Mouse (Mus musculus) embryonic facial prominence, embryonic 11.5 days (tissue): ENCODE results near the gene Serinc2. TPM values are rescaled to one million over a fixed set of nuclear protein-coding genes. Genes with fewer than 3 reads are reported as not detected.

Experiments used
- ATAC-seq: fragments of 200-750 bp; cut with Nextera tagmentation; replicated peaks from 2 replicates; pipeline ENCODE4 v1.8.0; 2017; ENCODE audit warnings: low read depth; ENCODE audit not compliant: insufficient number of reproducible peaks, low FRiP score, low TSS enrichment
- DNase-seq: peaks from one replicate; pipeline ENCODE4 v3.0.0-alpha.2; 2015; ENCODE audit warnings: low spot score
- H3K27ac ChIP-seq: fragments of 300-500 bp; sonication (generic); replicated peaks from 2 replicates; pipeline ENCODE4 v1.5.1; 2014; ENCODE audit warnings: mild to moderate bottlenecking, low read depth, low read length, control low read depth
- H3K27me3 ChIP-seq: fragments of 300-500 bp; sonication (generic); 2 replicates; pipeline ENCODE4 v1.6.1; 2014; ENCODE audit warnings: mild to moderate bottlenecking, low read length, moderate library complexity, mixed read lengths; ENCODE audit not compliant: control insufficient read depth, insufficient read depth
- H3K36me3 ChIP-seq: fragments of 300-500 bp; sonication (generic); replicated peaks from 2 replicates; pipeline ENCODE4 v1.6.1; 2014; ENCODE audit warnings: low read depth, mild to moderate bottlenecking, low read length, moderate library complexity, mixed read lengths; ENCODE audit not compliant: control insufficient read depth, insufficient read depth
- H3K4me1 ChIP-seq: fragments of 300-500 bp; sonication (generic); 2 replicates; pipeline ENCODE4 v1.6.1; 2014; ENCODE audit warnings: low read length, mixed read lengths; ENCODE audit not compliant: control insufficient read depth, insufficient read depth
- H3K4me2 ChIP-seq: fragments of 300-500 bp; sonication (generic); 2 replicates; pipeline ENCODE4 v1.6.1; 2014; ENCODE audit warnings: low read depth, mild to moderate bottlenecking, control low read depth, low read length, moderate library complexity
- H3K4me3 ChIP-seq: fragments of 300-500 bp; sonication (generic); 2 replicates; pipeline ENCODE4 v1.5.1; 2014; ENCODE audit warnings: low read depth, low read length, control low read depth
- H3K9ac ChIP-seq: fragments of 300-500 bp; sonication (generic); replicated peaks from 2 replicates; pipeline ENCODE4 v1.6.1; 2014; ENCODE audit warnings: mild to moderate bottlenecking, control low read depth, low read length
- H3K9me3 ChIP-seq: fragments of 300-500 bp; sonication (generic); replicated peaks from 2 replicates; pipeline ENCODE4 v1.6.1; 2016; ENCODE audit warnings: mild to moderate bottlenecking, low read length, inconsistent platforms, mixed read lengths; ENCODE audit not compliant: control insufficient read depth
- WGBS: fragments of 180-500 bp; shearing (Covaris S2); extraction: QIAGEN DNeasy Blood & Tissue Kit; methylation state at CpG from one replicate; pipeline ENCODE4 v1.1.7; 2014; 5-methylcytosine and 5-hydroxymethylcytosine counted together
- polyA plus RNA-seq: library from polyadenylated mRNA; unstranded; fragments of >200 nt; fragmentation: Nextera tagmentation; extraction: Ambion mirVana; gene quantifications from 2 replicates; pipeline ENCODE4 v1.2.1, GENCODE M21; 2014

Gene Serinc2
- polyA plus RNA-seq, 1 experiment from 2014 or later = 82.7 TPM

GRCm38 (mm10) chr4:130307851-130308230, 28.8 kb upstream of the Serinc2 start:
- no peak for ATAC-seq
- H3K4me3 ChIP-seq = peak overlapping the region; percentile 44
- H3K36me3 ChIP-seq = no peaks in the 10 kb centered on the region
- no peaks in the 10 kb centered on the region for H3K9me3 ChIP-seq
- DNase-seq = peak; percentile 75
- no peaks in the 10 kb centered on the region for H3K4me1 ChIP-seq
- peaks cover 27% of the 10 kb centered on the region for H3K27me3 ChIP-seq
- H3K9ac ChIP-seq = no peak overlapping the region
- WGBS = 0% methylated on average over 22 of the region's 23 CpGs
- H3K27ac ChIP-seq = no peak overlapping the region
- H3K4me2 ChIP-seq = peak overlapping the region; percentile 91

GRCm38 (mm10) chr4:130306796-130307630, 28.0 kb upstream of the Serinc2 start:
- Histone ChIP-seq H3K9ac (no peak overlapping the region), H3K27me3 (peaks cover 27% of the 10 kb centered on the region), H3K4me3 (no peak overlapping the region), H3K4me1 (no peaks in the 10 kb centered on the region), H3K9me3 (no peaks in the 10 kb centered on the region), H3K4me2 (no peak overlapping the region), H3K36me3 (no peaks in the 10 kb centered on the region), H3K27ac (no peak overlapping the region)
- DNase-seq (no peak), ATAC-seq (no peak)
- WGBS = 76% methylated on average over 10 of the region's 10 CpGs

GRCm38 (mm10) chr4:130304746-130305145, 25.7 kb upstream of the Serinc2 start:
- ATAC-seq (no peak), DNase-seq (no peak)
- H3K4me2 ChIP-seq = no peak overlapping the region
- H3K9ac ChIP-seq = no peak overlapping the region
- 19% methylated on average over 3 of the region's 3 CpGs for whole genome bisulfite sequencing
- H3K4me3 ChIP-seq = no peak overlapping the region
- no peaks in the 10 kb centered on the region for H3K36me3 ChIP-seq
- H3K27ac ChIP-seq = no peak overlapping the region
- H3K4me1 ChIP-seq = no peaks in the 10 kb centered on the region
- no peaks in the 10 kb centered on the region for H3K9me3 ChIP-seq
- peaks cover 23% of the 10 kb centered on the region for H3K27me3 ChIP-seq

GRCm38 (mm10) chr4:130302285-130302870, 23.4 kb upstream of the Serinc2 start:
- Histone ChIP-seq H3K4me3 (no peak overlapping the region), H3K4me1 (no peaks in the 10 kb centered on the region)
- 48% methylated on average over 12 of the region's 12 CpGs for WGBS

GRCm38 (mm10) chr4:130299629-130300018, 20.6 kb upstream of the Serinc2 start:
- DNase-seq = no peak
- ATAC-seq = no peak
- Histone ChIP-seq H3K4me3 (no peak overlapping the region), H3K9me3 (no peaks in the 10 kb centered on the region), H3K27ac (no peak overlapping the region), H3K9ac (no peak overlapping the region), H3K36me3 (no peaks in the 10 kb centered on the region), H3K27me3 (no peaks in the 10 kb centered on the region; the same call in 1 of the 2 replicates), H3K4me1 (no peaks in the 10 kb centered on the region), H3K4me2 (no peak overlapping the region)
- WGBS = 68% methylated on average over 8 of the region's 8 CpGs

More at GRCm38 (mm10) chr4:130302285-130302870, 23.4 kb upstream of the Serinc2 start:
- Histone ChIP-seq H3K4me2 (no peak overlapping the region), H3K9ac (no peak overlapping the region), H3K36me3 (no peaks in the 10 kb centered on the region), H3K9me3 (no peaks in the 10 kb centered on the region), H3K27ac (no peak overlapping the region), H3K27me3 (peaks cover 7% of the 10 kb centered on the region; the same call in 1 of the 2 replicates)
- ATAC-seq = no peak
- no peak for DNase-seq

- H3K27ac ChIP-seq = no peak overlapping the region
- H3K4me1 ChIP-seq = no peaks in the 10 kb centered on the region
- H3K4me3 ChIP-seq = no peak overlapping the region
- no peaks in the 10 kb centered on the region for H3K36me3 ChIP-seq
- DNase-seq (no peak), ATAC-seq (no peak)
- no peaks in the 10 kb centered on the region; the same call in 1 of the 2 replicates for H3K27me3 ChIP-seq
- H3K9me3 ChIP-seq = no peaks in the 10 kb centered on the region
- H3K9ac ChIP-seq = no peak overlapping the region
- WGBS = 83% methylated on average over 11 of the region's 11 CpGs
- H3K4me2 ChIP-seq = no peak overlapping the region
Observed at GRCm38 (mm10) chr4:130298877-130299628, 20.0 kb upstream of the Serinc2 start.

GRCm38 (mm10) chr4:130297123-130297529, 18.1 kb upstream of the Serinc2 start:
- no peak overlapping the region for H3K4me3 ChIP-seq
- WGBS = 25% methylated on average over 13 of the region's 13 CpGs
- H3K27ac ChIP-seq = no peak overlapping the region
- no peaks in the 10 kb centered on the region for H3K4me1 ChIP-seq
- H3K9me3 ChIP-seq = no peaks in the 10 kb centered on the region
- no peak overlapping the region for H3K9ac ChIP-seq
- no peak overlapping the region for H3K4me2 ChIP-seq
- DNase-seq = peak; percentile 63
- H3K36me3 ChIP-seq = no peaks in the 10 kb centered on the region
- ATAC-seq = no peak
- H3K27me3 ChIP-seq = no peaks in the 10 kb centered on the region; the same call in 1 of the 2 replicates
